Mouse (Mus musculus): ENCODE results near the gene Cct7. TPM values are rescaled to one million over a fixed set of nuclear protein-coding genes. Genes with fewer than 3 reads are reported as not detected.
A peak's percentile ranks its signal among the peaks of the same experiment; 100 is the strongest.

Cct7 gene
- polyA plus RNA-seq, 1 experiment from 2014 or later: 592 TPM

DNA sequence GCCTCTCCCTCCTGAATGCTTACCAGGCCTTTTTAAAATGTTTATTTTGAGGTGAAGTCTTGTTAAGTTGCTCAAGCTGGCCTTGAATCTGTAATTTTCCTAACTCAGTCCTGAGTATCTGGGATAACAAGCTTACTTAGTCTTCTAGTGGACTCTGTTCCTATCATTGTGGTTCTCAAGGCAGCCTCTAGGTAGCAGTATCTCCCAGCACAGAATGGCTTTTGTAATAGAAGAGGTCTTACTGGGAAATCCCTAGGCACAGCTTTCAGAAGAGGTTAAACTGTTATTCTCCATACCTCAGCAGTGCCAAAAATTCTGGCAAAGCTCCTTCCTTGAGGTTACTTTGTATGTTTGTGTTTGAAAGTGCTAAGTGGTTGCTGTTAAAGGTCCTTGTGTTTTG lies 14.1 kb downstream of the Cct7 start:
- Histone ChIP-seq H3K27ac (replicated peaks) (no peak overlapping the region), H3K4me1 (replicated peaks) (no peaks in the 10 kb centered on the region), H3K4me3 (no peak overlapping the region), H3K9ac (no peak overlapping the region), H3K4me2 (no peak overlapping the region), H3K9me3 (no peaks in the 10 kb centered on the region), H3K36me3 (peaks cover 97% of the 10 kb centered on the region), H3K27me3 (no peaks in the 10 kb centered on the region)
- ATAC-seq (ENCODE audit: low read depth): no peak

DNA sequence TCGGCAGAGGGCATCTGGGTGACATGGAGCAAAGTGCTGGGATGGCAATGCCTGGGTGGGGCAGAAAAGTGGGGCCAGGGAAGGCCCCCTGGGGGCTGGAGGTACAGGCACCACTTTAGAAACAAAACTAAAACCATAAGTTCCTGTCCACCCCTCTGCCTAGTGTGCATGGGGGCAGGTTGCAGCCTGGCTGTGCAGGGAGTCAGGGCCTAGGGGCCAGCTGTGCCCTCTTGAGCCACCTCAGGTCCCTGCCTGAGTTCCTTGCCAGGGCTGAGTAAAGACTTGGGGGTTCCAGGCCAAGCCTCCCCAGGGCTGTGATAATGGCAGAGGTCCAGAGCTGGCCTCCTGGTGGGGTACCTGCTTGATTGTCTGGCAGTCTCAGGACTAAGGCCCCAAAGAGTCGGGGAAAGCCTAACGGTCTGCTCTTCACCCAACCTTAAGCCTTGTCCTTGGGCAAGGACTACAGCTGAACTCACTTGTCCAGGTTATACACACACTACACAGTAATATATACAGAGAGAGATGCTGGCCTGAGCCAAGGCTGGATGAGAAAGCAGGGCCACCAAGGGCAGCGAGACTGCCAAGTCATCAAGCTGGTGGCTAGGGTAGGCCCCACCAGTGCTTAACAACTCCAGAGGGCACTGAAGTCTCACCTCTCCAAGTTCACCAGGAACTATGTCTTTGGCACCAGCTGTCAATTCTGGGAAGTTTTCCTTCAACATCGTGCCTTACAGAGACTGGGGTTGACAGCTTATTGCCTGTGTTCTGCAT lies 18.5 kb downstream of the Cct7 start:
- Histone ChIP-seq H3K9ac (no peak overlapping the region), H3K36me3 (peaks cover 76% of the 10 kb centered on the region), H3K4me2 (no peak overlapping the region), H3K4me3 (no peak overlapping the region), H3K9me3 (no peaks in the 10 kb centered on the region), H3K27me3 (no peaks in the 10 kb centered on the region), H3K27ac (replicated peaks) (no peak overlapping the region), H3K4me1 (replicated peaks) (no peaks in the 10 kb centered on the region)
- ATAC-seq (ENCODE audit: low read depth): no peak
- WGBS: 80% methylated on average over 5 of the region's 5 CpGs

DNA sequence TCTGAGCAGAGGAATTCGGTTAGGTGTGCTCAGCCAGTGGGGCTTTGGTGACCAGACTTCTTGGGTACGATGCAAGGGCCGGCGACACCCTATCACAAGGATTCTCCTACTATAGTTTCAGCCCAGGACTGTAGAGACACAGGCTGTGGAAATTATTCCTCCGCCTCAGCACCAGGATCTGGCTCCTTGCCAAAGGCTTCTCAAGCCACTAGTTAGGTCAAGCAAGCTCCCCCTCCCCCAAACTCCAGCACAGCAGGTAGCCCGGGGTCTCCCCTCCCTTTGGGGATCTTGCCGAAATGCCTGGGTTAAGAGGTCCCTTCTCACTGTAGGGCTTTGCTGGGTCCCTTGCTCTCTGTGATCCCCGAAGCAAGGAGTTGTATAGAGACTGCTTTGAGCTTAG lies 20.6 kb downstream of the Cct7 start:
- no peak for ATAC-seq (ENCODE audit: low read depth)
- Histone ChIP-seq H3K4me3 (no peak overlapping the region), H3K9me3 (no peaks in the 10 kb centered on the region), H3K27me3 (no peaks in the 10 kb centered on the region), H3K27ac (replicated peaks) (no peak overlapping the region), H3K36me3 (peaks cover 58% of the 10 kb centered on the region), H3K4me1 (replicated peaks) (no peaks in the 10 kb centered on the region), H3K9ac (no peak overlapping the region), H3K4me2 (no peak overlapping the region)
- WGBS: 61% methylated on average over 8 of the region's 8 CpGs

DNA sequence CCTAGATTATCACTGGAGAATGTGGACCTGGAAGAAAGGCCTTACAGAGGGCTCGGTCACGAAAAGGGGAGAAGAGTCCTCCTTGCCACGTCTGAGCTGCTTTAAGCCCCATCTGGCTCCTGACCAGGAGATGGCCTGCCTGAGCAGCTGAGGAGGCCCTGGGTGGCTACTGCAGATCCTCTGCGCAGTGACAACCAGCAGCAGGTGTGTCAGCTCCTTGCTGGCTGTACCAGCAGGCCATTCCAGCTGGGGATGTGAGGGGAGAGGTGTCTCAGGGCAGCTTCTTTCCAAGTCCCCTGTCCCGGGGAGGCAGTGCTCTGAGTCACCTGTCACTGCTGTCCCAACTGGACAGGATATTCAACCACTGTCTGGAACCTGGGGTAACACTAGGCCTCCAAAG lies 21.2 kb downstream of the Cct7 start:
- no peak overlapping the region for H3K4me3 ChIP-seq
- H3K4me1 ChIP-seq (replicated peaks): no peaks in the 10 kb centered on the region
- H3K27ac ChIP-seq (replicated peaks): no peak overlapping the region
- H3K9me3 ChIP-seq: no peaks in the 10 kb centered on the region
- peaks cover 3% of the 10 kb centered on the region; the same call in 1 of the 2 replicates for H3K27me3 ChIP-seq
- no peak overlapping the region for H3K4me2 ChIP-seq
- peaks cover 52% of the 10 kb centered on the region for H3K36me3 ChIP-seq
- 52% methylated on average over 5 of the region's 5 CpGs for WGBS
- ATAC-seq (ENCODE audit: low read depth): no peak
- H3K9ac ChIP-seq: no peak overlapping the region

DNA sequence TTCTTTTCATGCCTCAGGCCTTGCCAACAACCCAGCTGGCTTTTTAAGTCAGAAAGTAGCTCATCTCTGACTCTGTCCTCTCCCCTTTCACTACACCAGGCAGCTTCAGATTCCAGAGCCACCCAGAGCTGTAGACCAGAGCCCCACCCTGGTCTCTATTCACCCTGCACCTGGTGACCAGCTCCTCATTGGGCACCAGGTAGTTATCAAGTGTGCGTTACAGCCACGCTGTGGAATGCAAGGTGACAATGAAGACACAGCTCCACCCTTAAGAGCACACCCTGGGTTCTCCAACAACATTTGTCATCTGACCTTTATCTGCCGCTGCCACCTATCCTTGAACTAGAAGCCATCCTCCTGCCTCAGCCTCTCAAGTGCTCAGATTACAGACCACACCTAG lies 24.3 kb downstream of the Cct7 start:
- 91% methylated on average over 3 of the region's 3 CpGs for WGBS
- peaks cover 29% of the 10 kb centered on the region for H3K36me3 ChIP-seq
- H3K9me3 ChIP-seq: no peaks in the 10 kb centered on the region

DNA sequence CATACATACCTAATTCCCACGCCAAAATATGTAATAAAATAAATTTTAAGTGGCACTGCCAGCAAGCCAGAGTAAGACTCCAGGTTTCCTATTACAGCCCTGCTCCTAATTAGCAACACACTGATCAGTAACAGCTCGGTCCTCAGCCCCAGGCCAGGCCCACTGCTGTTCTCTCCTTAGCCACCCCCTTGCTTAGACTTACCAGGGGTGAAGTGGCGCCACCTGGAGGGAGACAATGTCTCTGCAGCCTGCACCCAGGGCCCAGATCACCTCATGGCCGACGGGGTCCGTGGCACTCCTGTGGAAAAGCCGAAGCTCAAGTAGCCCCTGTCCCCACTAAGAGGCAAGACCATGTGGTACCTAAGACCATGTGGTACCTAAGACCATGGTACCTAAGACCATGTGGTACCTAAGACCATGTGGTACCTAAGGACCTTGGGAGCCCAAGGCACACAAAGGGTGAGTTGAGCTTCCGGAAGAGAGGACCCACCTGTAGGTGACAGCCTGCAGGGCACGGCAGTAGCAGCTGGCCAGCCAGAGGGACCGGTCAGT lies 26.1 kb downstream of the Cct7 start:
- no peak for ATAC-seq (ENCODE audit: low read depth)
- H3K27ac ChIP-seq (replicated peaks): no peak overlapping the region
- H3K27me3 ChIP-seq: peaks cover 33% of the 10 kb centered on the region
- H3K4me2 ChIP-seq: no peak overlapping the region
- peaks cover 8% of the 10 kb centered on the region; the same call in 1 of the 2 replicates for H3K4me1 ChIP-seq (replicated peaks)
- peaks cover 29% of the 10 kb centered on the region for H3K36me3 ChIP-seq
- H3K4me3 ChIP-seq: no peak overlapping the region
- H3K9me3 ChIP-seq: no peaks in the 10 kb centered on the region
- WGBS: 38% methylated on average over 10 of the region's 10 CpGs
- H3K9ac ChIP-seq: no peak overlapping the region

More for the DNA sequence above, 24.3 kb downstream of the Cct7 start:
- H3K4me2 ChIP-seq: no peak overlapping the region
- peaks cover 6% of the 10 kb centered on the region; the same call in 1 of the 2 replicates for H3K4me1 ChIP-seq (replicated peaks)
- H3K9ac ChIP-seq: no peak overlapping the region
- peaks cover 26% of the 10 kb centered on the region for H3K27me3 ChIP-seq
- ATAC-seq (ENCODE audit: low read depth): no peak
- no peak overlapping the region for H3K4me3 ChIP-seq
- H3K27ac ChIP-seq (replicated peaks): no peak overlapping the region

DNA sequence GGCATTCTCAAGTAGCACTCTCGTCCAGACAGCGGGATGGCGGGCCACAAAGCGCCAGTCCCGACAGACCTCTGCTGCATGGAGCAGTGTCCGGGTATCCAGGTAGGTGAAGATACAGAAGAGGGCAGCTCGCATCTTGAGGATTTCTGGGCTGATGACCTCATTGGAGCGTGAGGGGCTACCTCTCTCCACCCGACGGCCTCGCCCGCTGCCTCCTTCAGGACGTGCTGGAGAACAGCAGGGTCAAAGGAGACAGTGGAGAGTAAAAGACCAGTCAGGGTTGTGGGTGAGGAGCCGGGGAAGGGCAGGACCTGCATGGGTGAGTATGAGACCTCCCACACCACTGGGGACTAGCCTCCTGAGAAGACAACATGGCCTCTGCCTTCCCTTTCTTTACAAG lies 27.1 kb downstream of the Cct7 start:
- peaks cover 43% of the 10 kb centered on the region for H3K27me3 ChIP-seq
- no peak for ATAC-seq (ENCODE audit: low read depth)
- 44% methylated on average over 14 of the region's 14 CpGs for WGBS
- H3K36me3 ChIP-seq: peaks cover 22% of the 10 kb centered on the region; the same call in 1 of the 2 replicates
- H3K4me3 ChIP-seq: no peak overlapping the region
- no peak overlapping the region for H3K9ac ChIP-seq
- peaks cover 8% of the 10 kb centered on the region; the same call in 1 of the 2 replicates for H3K4me1 ChIP-seq (replicated peaks)
- no peak overlapping the region for H3K4me2 ChIP-seq
- no peaks in the 10 kb centered on the region for H3K9me3 ChIP-seq
- no peak overlapping the region for H3K27ac ChIP-seq (replicated peaks)

DNA sequence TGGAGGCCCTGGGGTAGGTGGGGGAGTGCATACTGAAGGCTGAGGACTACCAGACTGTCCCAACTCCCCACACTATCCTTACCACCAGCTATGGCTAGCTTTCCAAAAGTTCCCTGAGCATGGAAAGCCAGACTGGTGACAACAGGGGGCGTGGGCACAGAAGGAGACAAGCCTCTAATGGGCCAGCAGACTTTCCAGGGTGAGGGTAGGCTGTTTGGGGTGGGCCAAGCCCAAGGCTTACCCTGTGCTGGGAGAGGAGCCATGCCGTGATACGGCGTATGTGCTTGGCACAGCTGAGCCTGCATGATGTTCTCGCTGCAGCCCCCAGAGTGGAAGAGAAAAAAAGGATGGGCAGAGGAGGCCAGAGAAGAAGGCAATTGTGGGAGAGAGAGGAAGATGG lies 28.7 kb downstream of the Cct7 start:
- Histone ChIP-seq H3K9me3 (no peaks in the 10 kb centered on the region), H3K9ac (no peak overlapping the region), H3K4me2 (no peak overlapping the region), H3K36me3 (peaks cover 14% of the 10 kb centered on the region; the same call in 1 of the 2 replicates), H3K4me1 (replicated peaks) (peaks cover 22% of the 10 kb centered on the region), H3K4me3 (no peak overlapping the region), H3K27ac (replicated peaks) (no peak overlapping the region), H3K27me3 (peaks cover 59% of the 10 kb centered on the region)
- 76% methylated on average over 5 of the region's 5 CpGs for WGBS
- no peak for ATAC-seq (ENCODE audit: low read depth)

DNA sequence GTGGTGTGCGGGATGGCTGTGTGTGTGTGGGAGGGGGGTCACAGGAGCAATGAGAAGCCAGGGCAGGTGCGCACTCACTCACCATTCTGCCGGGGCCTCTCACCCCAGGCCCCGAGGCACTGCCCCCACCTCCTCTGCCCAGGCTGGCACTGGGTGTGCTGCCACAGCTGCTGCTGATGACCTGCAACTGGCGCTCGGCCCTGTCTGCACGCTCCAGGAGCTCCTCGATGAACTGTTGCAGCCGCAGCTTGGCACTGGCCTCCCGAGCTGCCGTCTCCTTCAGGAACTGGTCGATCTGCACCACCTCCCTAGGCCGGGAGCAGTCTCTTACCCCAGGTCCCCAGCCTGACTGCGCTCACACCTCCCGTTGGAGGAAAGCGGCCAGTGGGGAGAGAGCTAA lies 29.4 kb downstream of the Cct7 start:
- Histone ChIP-seq H3K9me3 (no peaks in the 10 kb centered on the region), H3K36me3 (peaks cover 12% of the 10 kb centered on the region; the same call in 1 of the 2 replicates), H3K27me3 (peaks cover 66% of the 10 kb centered on the region), H3K4me3 (no peak overlapping the region), H3K4me1 (replicated peaks) (peaks cover 23% of the 10 kb centered on the region), H3K4me2 (no peak overlapping the region), H3K27ac (replicated peaks) (no peak overlapping the region), H3K9ac (no peak overlapping the region)
- no peak for ATAC-seq (ENCODE audit: low read depth)
- WGBS: 65% methylated on average over 16 of the region's 16 CpGs

DNA sequence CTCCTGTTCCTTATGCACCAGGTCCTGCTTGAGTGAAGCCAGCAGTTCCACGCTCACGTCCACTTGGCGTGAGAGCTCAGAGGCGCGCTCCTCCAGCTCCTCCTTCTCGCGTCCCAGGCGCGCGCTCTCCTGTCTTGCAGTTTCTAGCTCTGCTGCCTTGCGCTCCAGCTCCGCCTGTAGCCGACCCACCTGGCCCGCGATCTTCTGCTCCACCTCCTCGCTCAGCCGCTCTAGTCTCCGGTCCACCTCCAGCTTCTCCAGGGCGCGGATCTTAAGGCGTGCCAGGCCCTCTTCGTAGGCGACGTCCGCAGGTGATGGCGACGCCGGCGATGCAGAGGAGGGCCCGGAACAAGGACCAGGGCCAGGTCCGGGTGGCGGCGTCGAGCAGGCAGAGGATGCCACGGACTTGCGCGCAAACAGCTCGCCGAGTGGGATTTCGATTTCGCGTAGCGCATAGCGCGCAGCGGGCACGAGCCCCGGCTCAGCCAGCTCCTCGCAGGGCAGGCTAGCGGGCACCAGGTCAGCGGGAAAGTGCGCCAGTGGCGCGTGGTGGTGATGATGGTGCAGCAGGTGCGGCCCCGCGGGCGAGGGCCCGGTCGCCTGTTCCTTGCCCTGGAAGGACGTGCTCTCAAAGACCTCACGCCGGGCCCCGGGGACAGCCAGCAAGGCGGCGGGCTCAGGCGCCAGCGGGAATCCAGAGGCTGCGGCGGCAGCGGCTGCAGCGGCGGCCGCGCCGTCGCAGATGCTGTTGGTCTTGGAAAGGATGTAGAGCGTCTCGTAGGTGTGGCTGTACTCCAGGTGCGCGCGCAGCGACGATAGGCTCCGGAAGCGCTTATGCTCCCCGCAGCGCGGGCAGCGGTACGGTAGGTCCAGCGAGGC lies 32.8 kb downstream of the Cct7 start:
- 4% methylated on average over 92 of the region's 92 CpGs for WGBS
- peak overlapping the region; percentile 49 for H3K9ac ChIP-seq

DNA sequence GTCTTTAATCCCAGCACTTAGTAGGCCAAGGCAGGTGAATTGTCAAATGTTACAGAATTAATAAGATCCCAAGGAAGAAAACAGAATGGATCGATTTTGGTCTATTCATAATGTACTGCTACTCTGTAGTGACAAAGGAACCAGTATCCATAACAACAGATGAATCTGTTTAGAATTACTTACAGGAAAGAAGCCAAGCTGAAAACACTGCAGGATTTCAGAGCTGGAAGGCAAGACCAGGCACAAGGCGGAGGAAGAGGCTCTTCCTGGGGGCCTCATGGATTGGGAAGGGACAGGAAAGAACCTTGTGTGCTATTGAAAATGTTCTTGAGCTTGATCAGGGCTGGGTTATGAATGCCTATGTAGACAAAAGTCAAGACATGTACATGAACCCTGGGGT lies 34.4 kb downstream of the Cct7 start:
- no peak for ATAC-seq (ENCODE audit: low read depth)
- Histone ChIP-seq H3K9me3 (no peaks in the 10 kb centered on the region), H3K9ac (no peak overlapping the region), H3K4me2 (no peak overlapping the region), H3K36me3 (peaks cover 6% of the 10 kb centered on the region; the same call in 1 of the 2 replicates), H3K4me1 (replicated peaks) (peaks cover 16% of the 10 kb centered on the region), H3K27ac (replicated peaks) (no peak overlapping the region), H3K27me3 (peaks cover 54% of the 10 kb centered on the region), H3K4me3 (no peak overlapping the region)
- 78% methylated on average over 2 of the region's 2 CpGs for WGBS

More for the DNA sequence above, 32.8 kb downstream of the Cct7 start:
- H3K9me3 ChIP-seq: no peaks in the 10 kb centered on the region
- peaks cover 64% of the 10 kb centered on the region for H3K27me3 ChIP-seq
- H3K4me1 ChIP-seq (replicated peaks): peaks cover 23% of the 10 kb centered on the region
- H3K36me3 ChIP-seq: peaks cover 12% of the 10 kb centered on the region; the same call in 1 of the 2 replicates
- peak overlapping the region; percentile 35 for H3K4me3 ChIP-seq
- ATAC-seq (ENCODE audit: low read depth): no peak
- H3K4me2 ChIP-seq: peak overlapping the region; percentile 51
- H3K27ac ChIP-seq (replicated peaks): no peak overlapping the region

DNA sequence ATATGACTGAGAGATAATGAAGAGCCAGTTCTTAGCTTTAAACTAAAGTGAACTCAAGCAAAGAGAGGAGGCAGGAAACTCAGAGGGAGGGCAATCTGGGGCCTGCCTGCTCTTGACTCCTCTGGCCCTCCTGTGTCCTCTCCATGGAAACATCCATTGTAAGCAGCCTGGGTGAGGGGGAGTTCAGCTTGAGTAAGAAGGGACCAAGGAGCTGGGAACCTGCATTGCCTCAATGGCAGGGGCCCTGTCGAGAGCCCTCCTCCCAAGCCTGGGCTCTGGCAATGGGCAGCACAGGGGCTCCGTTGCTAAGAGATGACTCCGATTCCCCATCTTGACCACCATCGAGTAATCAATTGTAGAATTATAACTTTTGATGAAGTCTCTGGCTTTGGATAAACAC lies 37.2 kb downstream of the Cct7 start:
- Histone ChIP-seq H3K4me3 (no peak overlapping the region), H3K9ac (no peak overlapping the region), H3K4me1 (replicated peaks) (peaks cover 15% of the 10 kb centered on the region), H3K27ac (replicated peaks) (no peak overlapping the region), H3K4me2 (no peak overlapping the region), H3K27me3 (peaks cover 36% of the 10 kb centered on the region), H3K36me3 (no peaks in the 10 kb centered on the region), H3K9me3 (no peaks in the 10 kb centered on the region)
- ATAC-seq (ENCODE audit: low read depth): no peak
- WGBS: 49% methylated on average over 4 of the region's 4 CpGs
